Mouse (Mus musculus) Patski (cell line): ENCODE measurements around the gene Carm1. TPM values are rescaled to one million over a fixed set of nuclear protein-coding genes. Genes with fewer than 3 reads are reported as not detected.

Experiments used
- ATAC-seq: fragments of 100-300 bp; one replicate; pipeline ENCODE4 v1.8.0; 2021
- CTCF ChIA-PET: fragments of 350-600 bp; sonication (Branson Sonifier 250); formaldehyde crosslinking; loops from one replicate; lab custom pipeline; 2022; ENCODE audit warnings: inconsistent platforms; lab: Charles Lee
- POLR2A ChIA-PET: fragments of 350-600 bp; sonication (Branson Sonifier 250); formaldehyde crosslinking; loops from one replicate; lab custom pipeline; 2022; ENCODE audit warnings: antibody characterized with exemption, inconsistent platforms; lab: Charles Lee
- DNase-seq: peaks from one replicate; pipeline ENCODE4 v3.0.0-alpha.2; 2011; ENCODE audit warnings: low read depth, low spot score
- H3K27me3 ChIP-seq: fragments of 371-371 bp; one replicate; pipeline ENCODE4 v1.5.1; 2021
- CTCF ChIP-seq: fragments of 100-300 bp; IDR thresholded peaks from one replicate; pipeline ENCODE4 v1.5.1; 2021
- in situ Hi-C: fragments of 300-500 bp; cut with MboI; formaldehyde crosslinking; loops from 3 replicates; pipeline ENCODE4 v1.11.1; 2018; ENCODE audit warnings: low pct_unique_long_range_greater_than_20kb, mixed read lengths
- polyA plus RNA-seq: library from polyadenylated mRNA; unstranded; gene quantifications from one replicate; pipeline ENCODE4 v1.2.3, GENCODE M21; 2021

Gene Carm1
- polyA plus RNA-seq, 1 experiment from 2014 or later = 61.7 TPM

- no peak for TF ChIP-seq CTCF
- ATAC-seq (no peak), DNase-seq (no peak)
- ChIA-PET CTCF (interaction anchor here (1.0 to 1.3 kb wide), 2 partner anchors 27 to 29 kb away, joined by 3 to 4 read pairs; no protein-coding TSS in a partner anchor), POLR2A (no interaction called here)
- in situ Hi-C loops = no loop called here
- H3K27me3 ChIP-seq = no peaks in the 10 kb centered on the region
Observed at GRCm38 (mm10) chr9:21575253-21575652, 28.6 kb downstream of the Carm1 start.

GRCm38 (mm10) chr9:21576286-21576685 is 29.6 kb downstream of the Carm1 start:
- DNase-seq (no peak), ATAC-seq (no peak)
- TF ChIP-seq CTCF = no peak
- no peaks in the 10 kb centered on the region for H3K27me3 ChIP-seq
- ChIA-PET POLR2A (no interaction called here), CTCF (interaction anchor here (1.3 kb wide), 1 partner anchor 30 kb away, joined by 4 read pairs; no protein-coding TSS in a partner anchor)
- in situ Hi-C loops = no loop called here

GRCm38 (mm10) chr9:21578226-21578625 is 31.5 kb downstream of the Carm1 start:
- no peaks in the 10 kb centered on the region for H3K27me3 ChIP-seq
- POLR2A ChIA-PET = interaction anchor here (1.3 kb wide), 2 partner anchors 8 to 10 kb away, joined by 3 read pairs; no protein-coding TSS in a partner anchor

GRCm38 (mm10) chr9:21585401-21585800 is 38.7 kb downstream of the Carm1 start:
- ATAC-seq (no peak), DNase-seq (no peak)
- in situ Hi-C loops = no loop called here
- H3K27me3 ChIP-seq = no peaks in the 10 kb centered on the region
- CTCF ChIA-PET = no interaction called here
- POLR2A ChIA-PET = interaction anchor here (0.5 kb wide), 1 partner anchor 21 kb away, joined by 3 read pairs; no protein-coding TSS in a partner anchor
- TF ChIP-seq CTCF = no peak

More at GRCm38 (mm10) chr9:21578226-21578625, 31.5 kb downstream of the Carm1 start:
- CTCF ChIA-PET = interaction anchor here (1.1 to 1.7 kb wide), 2 partner anchors 10 to 12 kb away, joined by 3 read pairs; no protein-coding TSS in a partner anchor
- in situ Hi-C loops = no loop called here
- no peak for TF ChIP-seq CTCF
- ATAC-seq = no peak
- no peak for DNase-seq

GRCm38 (mm10) chr9:21587678-21588349 is 41.1 kb downstream of the Carm1 start:
- ATAC-seq = no peak
- in situ Hi-C loops = no loop called here
- DNase-seq = no peak
- POLR2A ChIA-PET = interaction anchor here (0.5 kb wide), 1 partner anchor 27 kb away, joined by 4 read pairs; no protein-coding TSS in a partner anchor
- no peaks in the 10 kb centered on the region for H3K27me3 ChIP-seq
- CTCF ChIA-PET = no interaction called here
- no peak for TF ChIP-seq CTCF

- no peak for TF ChIP-seq CTCF
- ChIA-PET POLR2A (interaction anchor here (0.5 kb wide), 1 partner anchor 27 kb away, joined by 4 read pairs; no protein-coding TSS in a partner anchor), CTCF (no interaction called here)
- H3K27me3 ChIP-seq = no peaks in the 10 kb centered on the region
- in situ Hi-C loops = no loop called here
- DNase-seq = no peak
- no peak for ATAC-seq
Observed at GRCm38 (mm10) chr9:21588350-21588749, 41.7 kb downstream of the Carm1 start.

GRCm38 (mm10) chr9:21589538-21589937 is 42.8 kb downstream of the Carm1 start:
- DNase-seq (no peak), ATAC-seq (no peak)
- no peak for TF ChIP-seq CTCF
- H3K27me3 ChIP-seq = no peaks in the 10 kb centered on the region
- in situ Hi-C loops = no loop called here
- POLR2A ChIA-PET = no interaction called here
- CTCF ChIA-PET = no interaction called here

- ATAC-seq (no peak), DNase-seq (no peak)
- in situ Hi-C loops = loop anchor here (5.0 kb wide), 1 partner anchor 44 kb away; the partner anchor contains the start of gene Carm1
- POLR2A ChIA-PET = no interaction called here
- TF ChIP-seq CTCF = no peak
- no peaks in the 10 kb centered on the region for H3K27me3 ChIP-seq
- CTCF ChIA-PET = interaction anchor here (1.8 kb wide), 1 partner anchor 45 kb away, joined by 5 read pairs; no protein-coding TSS in a partner anchor
Observed at GRCm38 (mm10) chr9:21591127-21591830, 44.6 kb downstream of the Carm1 start.

GRCm38 (mm10) chr9:21591831-21592702 is 45.4 kb downstream of the Carm1 start:
- in situ Hi-C loops = loop anchor here (5.0 kb wide), 1 partner anchor 45 kb away; the partner anchor contains the start of gene Carm1
- TF ChIP-seq CTCF = no peak
- CTCF ChIA-PET = interaction anchor here (1.0 to 1.8 kb wide), 2 partner anchors 9 to 46 kb away, joined by 5 to 6 read pairs; no protein-coding TSS in a partner anchor
- ATAC-seq (peak; percentile 13), DNase-seq (peak; percentile 19)
- POLR2A ChIA-PET = interaction anchor here (0.6 to 0.8 kb wide), 2 partner anchors 11 to 27 kb away, joined by 4 to 5 read pairs; no protein-coding TSS in a partner anchor
- H3K27me3 ChIP-seq = no peaks in the 10 kb centered on the region
